Mouse (Mus musculus): ENCODE data around the gene Tlr8.

GRCm38 (mm10) chrX:167209828-167210227 is 54.3 kb downstream of the Tlr8 start:
- TF ChIP-seq CTCF (IDR thresholded peaks at IDR 0.05; ENCODE audit: low read depth, low read length) (no peak), POLR2A (IDR thresholded peaks at IDR 0.05; ENCODE audit: extremely low read depth, insufficient read depth, low read length) (no peak)

Measured in liver, adult 2 months (tissue).